Mouse (Mus musculus) c-Kit-positive CD71-positive TER-119-positive erythroid progenitor cells, embryonic 14.5 days (primary cell): ENCODE results near the gene Gm49380.
"Not testable (repeated sequence)": the region's sequence is repeated elsewhere in the genome, so short reads cannot be mapped to it uniquely, and the experiment has no call there.

ENCODE experiments used
- DNase-seq: peaks from one replicate; pipeline ENCODE4 v3.0.0-alpha.2; 2013; ENCODE audit warnings: low spot score

Gene Gm49380

GRCm38 (mm10) chr9:44125026-44125425 lies 11.7 kb upstream of the Gm49380 start:
- DNase-seq = no peak

GRCm38 (mm10) chr9:44124317-44124716 lies 11.0 kb upstream of the Gm49380 start:
- no peak for DNase-seq

- DNase-seq = no peak
Observed at GRCm38 (mm10) chr9:44119948-44120465, 6.7 kb upstream of the Gm49380 start.

DNA sequence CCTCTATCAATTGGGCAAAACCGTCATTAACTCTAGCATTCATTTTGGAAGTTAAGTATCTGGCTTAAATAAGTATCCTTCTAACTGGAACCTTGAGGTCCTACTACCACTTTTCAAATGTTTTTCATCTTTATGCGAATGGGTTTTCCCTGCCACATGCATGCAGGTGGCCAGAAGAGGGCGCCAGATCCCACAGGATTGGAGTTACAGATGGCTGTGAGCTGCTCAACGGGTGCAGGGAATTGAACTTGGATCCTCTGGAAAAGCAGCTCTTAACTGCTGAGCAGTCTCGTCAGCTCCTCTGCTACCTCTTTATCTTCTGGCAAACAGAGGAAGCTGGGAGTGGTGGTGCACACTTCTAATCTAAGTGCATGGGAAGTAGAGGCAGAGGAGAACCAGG lies 5.7 kb upstream of the Gm49380 start:
- peak; percentile 56 for DNase-seq

DNA sequence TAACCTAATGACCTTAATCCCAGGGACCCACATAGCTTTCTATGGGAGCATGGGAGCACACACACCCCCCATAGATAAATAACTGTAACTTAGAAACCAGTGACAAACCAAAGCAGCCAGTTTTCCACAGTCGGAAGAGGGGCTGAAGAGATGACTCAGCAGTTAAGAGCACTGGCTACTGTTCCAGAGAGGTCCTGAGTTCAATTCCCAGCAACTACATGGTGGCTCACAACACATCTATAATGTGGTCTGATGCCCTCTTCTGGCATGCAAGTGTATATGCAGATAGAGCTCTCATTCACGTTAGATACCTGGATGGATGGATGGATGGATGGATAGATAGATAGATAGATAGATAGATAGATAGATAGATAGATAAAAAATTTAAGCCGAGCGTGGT lies 2.9 kb upstream of the Gm49380 start:
- no peak for DNase-seq

DNA sequence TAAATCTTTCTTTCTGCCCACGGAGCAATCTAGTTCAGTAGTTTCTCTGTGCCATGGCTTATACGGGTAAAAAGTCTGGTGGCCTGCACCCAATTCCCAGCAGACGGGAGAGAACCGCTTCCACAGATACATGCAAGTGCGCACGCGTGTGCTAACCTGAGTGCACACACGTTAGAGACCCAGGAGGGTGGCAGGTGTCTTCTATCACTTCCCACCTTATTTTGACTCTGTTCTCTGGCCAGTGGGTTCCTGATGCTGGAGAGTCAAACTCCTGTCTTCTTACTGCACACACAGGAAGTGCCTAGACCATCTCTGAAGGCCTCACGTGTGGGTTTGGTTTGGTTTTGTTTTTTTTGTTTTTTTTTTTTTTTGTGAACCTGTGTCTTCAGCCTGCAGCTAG lies 2.3 kb upstream of the Gm49380 start:
- DNase-seq = no peak

GRCm38 (mm10) chr9:44114453-44114852 lies 1.2 kb upstream of the Gm49380 start:
- no peak for DNase-seq

DNA sequence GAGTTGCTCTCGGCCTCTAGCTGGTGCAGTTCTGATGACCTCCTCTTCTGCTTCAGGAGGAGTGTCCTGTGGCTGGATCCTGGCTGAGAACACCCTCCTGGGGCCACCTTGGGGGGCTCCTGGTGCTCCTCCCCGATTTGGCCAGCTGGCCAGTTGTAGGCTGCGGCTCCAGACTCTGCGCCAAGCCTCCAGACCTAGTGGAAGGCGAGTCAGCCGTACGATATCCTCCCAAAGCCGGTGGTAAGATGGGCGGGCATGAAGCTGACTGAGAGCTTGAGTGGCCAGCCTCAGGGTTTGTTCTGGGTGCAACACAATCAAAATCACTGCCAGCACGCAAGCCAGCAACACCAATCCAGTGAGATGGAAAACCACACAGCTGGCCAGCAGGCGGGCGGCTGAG lies 1.4 kb downstream of the Gm49380 start:
- not testable (repeated sequence) for DNase-seq

DNA sequence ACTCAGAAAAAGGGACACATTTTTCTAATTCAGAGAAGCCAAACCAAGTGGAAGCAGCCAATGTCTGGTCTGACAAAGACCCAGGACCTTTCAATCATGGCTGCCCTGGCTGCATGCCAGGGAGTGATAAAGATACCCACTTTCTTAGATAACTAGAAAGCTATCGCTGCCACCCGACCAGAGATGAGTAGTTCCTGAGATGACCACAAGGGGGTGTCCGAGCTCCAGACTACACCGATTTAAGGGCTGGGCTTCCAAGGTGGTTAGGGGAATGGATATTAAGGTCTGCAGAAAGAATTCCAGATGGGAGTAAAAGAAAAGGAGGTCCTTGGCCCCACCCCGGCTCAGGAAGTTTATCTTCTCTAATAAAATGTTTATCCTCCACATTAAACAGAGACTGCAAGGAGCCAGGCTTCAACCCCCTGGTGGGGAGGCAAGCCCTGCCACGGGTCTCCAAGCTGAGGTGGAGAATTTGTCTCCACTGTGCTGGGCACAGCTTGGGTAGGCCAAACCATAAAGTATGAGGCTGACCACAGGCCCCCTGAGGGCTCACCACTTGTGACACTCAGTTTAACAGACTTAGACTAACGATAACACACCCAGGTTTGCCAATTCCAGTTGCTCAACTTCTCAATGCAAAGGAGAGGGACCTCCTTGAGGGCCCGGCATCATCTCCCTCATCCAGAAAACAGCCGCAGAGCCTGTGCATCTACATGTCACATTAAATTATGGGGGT lies 3.8 kb downstream of the Gm49380 start:
- peak; percentile 81 for DNase-seq

DNA sequence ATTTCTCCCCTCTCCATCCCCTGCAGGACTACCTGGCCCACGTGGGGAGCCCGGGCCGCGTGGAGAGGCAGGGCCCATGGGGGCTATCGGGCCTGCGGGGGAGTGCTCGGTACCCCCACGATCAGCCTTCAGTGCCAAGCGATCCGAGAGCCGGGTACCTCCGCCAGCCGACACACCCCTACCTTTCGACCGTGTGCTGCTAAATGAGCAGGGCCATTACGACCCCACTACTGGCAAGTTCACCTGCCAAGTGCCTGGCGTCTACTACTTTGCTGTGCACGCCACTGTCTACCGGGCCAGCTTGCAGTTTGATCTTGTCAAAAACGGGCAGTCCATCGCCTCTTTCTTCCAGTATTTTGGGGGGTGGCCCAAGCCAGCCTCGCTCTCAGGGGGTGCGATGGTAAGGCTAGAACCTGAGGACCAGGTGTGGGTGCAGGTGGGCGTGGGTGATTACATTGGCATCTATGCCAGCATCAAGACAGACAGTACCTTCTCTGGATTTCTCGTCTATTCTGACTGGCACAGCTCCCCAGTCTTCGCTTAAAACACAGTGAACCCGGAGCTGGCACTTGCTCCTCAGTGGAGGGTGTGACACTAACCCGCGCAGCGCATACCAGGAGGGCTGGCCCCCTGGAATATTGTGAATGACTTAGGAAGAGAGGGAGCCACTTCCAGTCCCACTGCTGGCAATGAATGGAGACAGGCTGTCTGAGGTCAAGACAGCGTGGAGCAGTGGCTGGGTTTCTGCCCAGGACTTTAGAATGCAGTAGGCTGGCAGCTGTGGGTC lies 4.8 kb downstream of the Gm49380 start:
- no peak for DNase-seq

GRCm38 (mm10) chr9:44107557-44108179 lies 5.6 kb downstream of the Gm49380 start:
- DNase-seq = no peak

GRCm38 (mm10) chr9:44107110-44107509 lies 6.2 kb downstream of the Gm49380 start, which contains the start of gene C1qtnf5:
Gene C1qtnf5 (plus strand): TSS chr9:44107245.
- DNase-seq = no peak

DNA sequence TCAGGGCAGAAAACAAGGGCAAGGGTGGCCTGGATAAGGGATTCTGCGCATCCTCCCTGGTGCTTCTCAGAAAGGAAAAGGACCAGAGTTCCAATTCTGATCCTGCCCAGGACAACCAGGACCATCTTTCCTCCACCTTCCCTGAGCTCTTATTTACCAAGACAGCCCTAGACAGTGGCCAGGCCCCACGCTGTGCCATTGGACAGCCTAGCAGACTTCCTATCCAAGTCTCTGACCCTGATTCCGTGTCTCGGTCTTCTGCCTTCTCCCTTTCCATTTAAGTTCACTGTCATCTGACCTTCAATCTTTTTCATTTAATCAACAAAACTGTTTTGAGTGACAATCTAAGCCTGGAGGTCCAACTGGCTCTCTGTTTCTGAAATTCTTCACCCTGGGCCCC lies 6.7 kb downstream of the Gm49380 start:
- DNase-seq = no peak

GRCm38 (mm10) chr9:44106182-44106581 lies 7.1 kb downstream of the Gm49380 start:
- no peak for DNase-seq

- no peak for DNase-seq
Observed at GRCm38 (mm10) chr9:44105781-44106180, 7.5 kb downstream of the Gm49380 start.

DNA sequence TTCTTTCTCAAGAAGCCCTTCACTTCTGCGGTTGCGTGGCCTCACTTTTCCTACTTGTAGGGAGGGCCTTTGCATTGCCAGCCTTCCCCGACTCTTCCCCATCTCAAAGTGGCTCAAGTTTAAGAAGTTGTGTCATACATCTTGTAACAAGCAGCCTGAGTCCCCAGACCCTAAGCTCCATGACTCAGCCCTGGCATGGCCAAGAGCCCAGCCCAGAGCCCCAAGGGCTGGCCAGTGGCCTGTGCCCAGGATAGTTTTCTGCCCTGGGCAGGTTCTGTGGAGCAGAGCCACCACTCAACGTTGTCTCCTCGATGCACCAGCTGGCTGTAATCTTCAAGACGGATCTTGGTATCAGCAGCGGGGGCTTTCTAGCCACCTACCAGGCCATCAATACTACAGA lies 8.4 kb downstream of the Gm49380 start:
- no peak for DNase-seq

GRCm38 (mm10) chr9:44101490-44101889 lies 11.8 kb downstream of the Gm49380 start, which contains the start of gene Mfrp:
Gene Mfrp (plus strand): TSS chr9:44101729.
- no peak for DNase-seq

DNA sequence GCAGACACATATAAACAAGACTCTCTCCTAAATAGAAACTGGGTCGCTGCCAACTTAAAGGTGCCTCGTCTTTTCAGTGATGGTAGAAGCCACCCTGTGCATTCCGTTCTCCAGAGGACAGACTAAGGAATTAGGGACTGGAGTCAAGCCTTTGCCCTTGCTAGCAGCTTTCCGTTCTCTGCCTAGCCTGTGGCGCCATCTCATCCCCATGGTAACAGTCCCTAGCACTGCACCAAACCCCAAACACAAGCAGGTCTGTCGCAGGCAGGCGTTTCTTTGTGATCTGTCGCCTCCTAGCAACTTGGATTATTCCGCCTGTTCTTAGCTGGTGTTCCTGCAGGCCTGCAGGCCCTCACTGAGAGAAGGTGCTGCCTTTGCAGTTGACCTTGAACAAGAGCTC lies 16.8 kb downstream of the Gm49380 start:
- no peak for DNase-seq

- no peak for DNase-seq
Observed at GRCm38 (mm10) chr9:44095781-44096180, 17.5 kb downstream of the Gm49380 start.

GRCm38 (mm10) chr9:44094737-44095136 lies 18.6 kb downstream of the Gm49380 start:
- DNase-seq = no peak

DNA sequence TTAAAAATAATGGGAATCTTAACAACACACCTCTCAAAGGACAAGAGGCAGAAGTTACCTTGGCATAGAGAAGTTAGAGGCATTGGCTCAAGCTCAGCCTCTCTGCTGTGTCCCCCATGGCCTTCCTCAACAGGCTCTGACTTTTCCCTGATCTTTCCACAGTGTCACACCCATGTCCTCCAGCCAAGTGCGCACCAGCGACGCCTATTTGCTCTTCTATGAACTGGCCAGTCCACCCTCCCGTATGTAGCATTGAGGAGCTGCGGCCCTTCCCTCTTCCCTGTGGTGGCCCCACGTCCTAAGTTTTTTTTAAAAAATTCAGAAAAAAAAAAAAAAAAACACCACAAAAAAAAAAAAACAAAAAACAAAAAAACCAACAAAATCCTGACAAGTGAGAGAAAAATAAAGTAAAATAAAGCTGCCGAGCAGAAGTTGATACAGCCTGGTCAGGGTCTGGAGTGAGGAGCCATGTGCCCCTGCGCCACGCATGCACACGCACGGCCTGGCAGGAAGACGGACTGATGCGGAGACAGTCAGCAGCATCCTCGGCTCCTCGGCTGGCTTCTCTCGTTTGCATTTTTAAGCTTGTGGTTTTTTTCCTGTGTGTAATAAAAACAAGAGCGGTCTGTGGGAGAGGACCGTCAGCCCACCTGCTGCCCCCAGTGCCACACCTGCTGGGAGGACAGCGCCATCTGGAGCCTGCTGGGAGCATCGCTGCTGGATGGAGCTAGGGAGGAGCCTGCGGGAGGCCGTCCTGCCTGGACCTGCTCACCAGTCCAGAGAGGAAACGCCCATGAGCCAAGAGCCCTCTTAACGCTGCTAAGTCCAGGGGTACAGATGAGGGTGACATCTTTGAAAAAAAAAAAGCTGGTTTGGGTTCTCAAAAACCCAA lies 19.4 kb downstream of the Gm49380 start:
- no peak for DNase-seq
